Mouse (Mus musculus) E14TG2a.4 (cell line): ENCODE results near the gene Tlr2.

Source experiments
- CTCF ChIP-seq: conservative IDR thresholded peaks from 2 replicates; pipeline ENCODE4 v1.5.1; 2014; ENCODE audit warnings: low read length
- NANOG ChIP-seq: IDR thresholded peaks from 2 replicates; pipeline ENCODE4 v1.6.1; 2014; ENCODE audit warnings: borderline replicate concordance, low read length, mixed read lengths
- POU5F1 ChIP-seq: IDR thresholded peaks from 2 replicates; pipeline ENCODE4 v1.6.1; 2014; ENCODE audit warnings: low read length, borderline replicate concordance

- TF ChIP-seq CTCF (no peak), NANOG (no peak), POU5F1 (no peak)
Measured at GRCm38 (mm10) chr3:83812863-83813262, 28.7 kb downstream of the Tlr2 start.
